Mouse (Mus musculus) bone marrow macrophage, adult 2 months (primary cell): ENCODE measurements around the gene Qrich2.

Experiments used
- CTCF ChIP-seq: IDR thresholded peaks from 2 replicates; pipeline ENCODE4 v1.5.1; 2012; ENCODE audit warnings: low read depth, mild to moderate bottlenecking, low read length, moderate library complexity
- POLR2A ChIP-seq: IDR thresholded peaks from 2 replicates; pipeline ENCODE4 v1.6.1; 2012; ENCODE audit warnings: mild to moderate bottlenecking, low read depth, low read length, borderline replicate concordance

GRCm38 (mm10) chr11:116411582-116411981 is 54.5 kb downstream of the Qrich2 start:
- TF ChIP-seq POLR2A (no peak), CTCF (no peak)
